Mouse (Mus musculus): Measurements from ENCODE around the gene Fbxw7.

DNA sequence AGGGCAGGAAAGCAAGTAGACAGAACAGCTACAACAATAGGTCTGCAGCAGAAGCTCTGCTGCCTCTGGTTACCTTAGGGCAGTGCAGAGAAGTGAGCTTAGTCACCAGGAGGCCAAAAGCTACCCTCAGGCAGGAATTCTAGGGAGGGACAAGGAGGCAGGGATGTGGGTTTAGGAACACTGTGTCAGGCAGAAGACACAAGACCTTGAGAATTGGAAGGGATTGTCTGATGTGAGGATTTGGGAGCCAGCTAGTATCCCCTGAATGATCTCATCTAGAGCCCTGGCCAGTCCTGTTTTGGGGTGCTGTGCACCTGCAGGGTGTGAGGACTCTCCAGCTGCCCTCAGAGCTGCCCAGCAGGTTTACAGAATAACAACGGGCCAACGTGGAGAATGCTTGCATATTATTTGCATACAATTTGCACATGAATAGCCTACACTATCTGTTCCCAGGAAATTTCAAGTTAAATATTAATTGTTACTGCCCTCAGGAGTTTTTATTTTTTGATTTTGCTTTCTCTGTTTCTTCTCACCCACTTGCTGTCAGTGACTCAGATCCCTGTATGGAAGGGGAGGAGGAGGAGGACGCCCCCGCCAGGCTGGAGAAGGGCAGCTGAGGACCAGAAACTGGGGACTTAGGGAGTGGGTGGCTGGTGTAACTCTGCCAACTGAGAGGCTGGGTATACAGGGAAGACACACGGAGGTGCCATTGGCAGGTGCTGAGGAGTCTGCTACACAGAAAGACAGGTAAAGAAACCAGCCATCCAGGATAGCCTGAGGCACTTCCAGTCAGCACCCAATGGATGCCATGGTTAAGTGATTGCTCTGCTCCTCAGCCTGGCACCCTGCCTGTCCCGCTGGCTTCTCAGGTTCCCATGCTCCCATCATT lies 210.0 kb downstream of the Fbxw7 start:
- TF ChIP-seq CTCF (IDR thresholded peaks at IDR 0.05; ENCODE audit: borderline replicate concordance, extremely low read depth, insufficient read depth, insufficient read length) = no peak
- TF ChIP-seq POLR2A (IDR thresholded peaks at IDR 0.05; ENCODE audit: borderline replicate concordance, extremely low read depth, insufficient read depth, insufficient read length, poor library complexity, severe bottlenecking) = no peak
